ENCODE assay signal across 11 mouse cellular contexts in the genomic region with DNA sequence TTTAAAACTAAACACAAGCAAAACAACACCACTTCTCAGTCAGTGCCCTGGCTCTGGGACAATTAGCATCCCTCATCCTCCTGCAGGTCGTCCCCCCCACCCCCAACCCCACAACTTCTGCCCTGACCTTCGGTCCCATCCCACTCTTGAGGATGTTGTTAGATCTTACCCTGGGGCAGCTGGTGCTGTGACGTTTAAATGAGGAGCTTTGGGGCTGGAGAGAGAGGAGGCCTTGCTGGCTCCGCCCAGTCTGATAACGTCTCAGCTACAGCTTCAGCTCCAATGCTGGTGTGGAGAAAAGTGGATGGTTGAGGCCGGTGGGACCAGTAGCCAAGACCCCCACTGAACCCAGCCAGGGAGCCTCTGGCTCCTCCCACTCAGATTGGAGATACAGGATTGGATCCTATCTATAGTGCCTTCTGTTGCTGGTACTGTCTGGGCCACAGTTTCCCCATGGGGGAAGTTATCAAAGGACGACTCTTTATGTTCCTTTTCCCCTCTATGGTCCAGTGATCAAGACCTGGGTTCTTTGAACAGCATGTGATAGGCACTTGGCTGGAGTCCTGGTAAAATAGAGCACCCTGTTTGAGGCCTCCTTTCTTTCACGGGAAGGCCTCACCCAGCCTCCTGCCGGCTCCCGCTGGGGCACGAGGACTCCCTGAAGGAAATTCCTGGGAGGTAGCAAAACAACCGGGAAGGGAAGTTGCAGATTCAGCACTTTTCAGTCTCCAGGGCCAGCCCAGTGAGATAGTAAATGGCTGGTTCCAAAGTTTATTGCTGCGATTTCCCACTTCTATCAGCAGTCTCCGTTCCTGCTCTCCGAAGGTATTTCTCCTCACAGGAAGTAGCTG. TPM values are rescaled to one million over a fixed set of nuclear protein-coding genes. Genes with fewer than 3 reads are reported as not detected.
DNase-seq lines count a peak whose midpoint lies in the region; ATAC-seq lines count a peak whose summit lies in the region.
"Had no signal": no experiment of that assay in that cellular context is flagged by ENCODE, and none has a peak within 500 bp of the region (broad histone marks: within the 10 kb centered on the region; RNA-seq: fewer than 3 reads in every experiment).

A gene (plus strand): TSS at position 801 of the 851 bp plus-strand sequence.

- intact Hi-C loops in heart, postnatal 36 days (cut with DNase I): no loop called here
- intact Hi-C loops in left cerebral cortex, postnatal 25 days (cut with DNase I): no loop called here

- 24% methylated on average over 15 of the region's 15 CpGs for WGBS in heart, embryonic 15.5 days
- WGBS in intestine, embryonic 16.5 days: 17% methylated on average over 15 of the region's 15 CpGs
- WGBS in liver, embryonic 12.5 days (ENCODE audit: insufficient replicate concordance): 19% methylated on average over 15 of the region's 15 CpGs

- peaks cover 11% of the 10 kb centered on the region for H3K4me1 ChIP-seq in heart, embryonic 15.5 days (replicated peaks)
- peaks cover 14% of the 10 kb centered on the region for H3K4me1 ChIP-seq in intestine, embryonic 16.5 days (ENCODE audit: control insufficient read depth, insufficient read depth, low read length)
- H3K4me1 ChIP-seq in liver, embryonic 12.5 days: peaks cover 11% of the 10 kb centered on the region

- H3K36me3 ChIP-seq in heart, embryonic 15.5 days: no peaks in the 10 kb centered on the region
- H3K36me3 ChIP-seq in intestine, embryonic 16.5 days (ENCODE audit: control insufficient read depth, insufficient read depth, low read length): no peaks in the 10 kb centered on the region
- no peaks in the 10 kb centered on the region for H3K36me3 ChIP-seq in liver, embryonic 12.5 days

- H3K9ac ChIP-seq in heart, embryonic 15.5 days: no peak within 1 kb of the TSS
- peak within 1 kb of the TSS; percentile 54 for H3K9ac ChIP-seq in intestine, embryonic 16.5 days (ENCODE audit: low read depth, low read length)
- no peak within 1 kb of the TSS for H3K9ac ChIP-seq in liver, embryonic 12.5 days

- no peak within 1 kb of the TSS for H3K4me3 ChIP-seq in heart, embryonic 15.5 days
- H3K4me3 ChIP-seq in intestine, embryonic 16.5 days (ENCODE audit: low read length): peak within 1 kb of the TSS; percentile 37
- H3K4me3 ChIP-seq in liver, embryonic 12.5 days: no peak within 1 kb of the TSS

- DNase-seq in heart, postnatal 36 days: no peak
- DNase-seq in ES-CJ7 (ENCODE audit: low read depth, low spot score) (peak; percentile 77), adipocyte (ENCODE audit: low spot score) (no peak)
- no peak for DNase-seq in left cerebral cortex, postnatal 25 days (ENCODE audit: low spot score in 2 of 2)
- DNase-seq: lung, postnatal 36 days; thymus, postnatal 36 days had no signal

- H3K9me3 ChIP-seq in heart, embryonic 15.5 days (replicated peaks): no peaks in the 10 kb centered on the region
- H3K9me3 ChIP-seq in intestine, embryonic 16.5 days (ENCODE audit: control insufficient read depth, low read length): no peaks in the 10 kb centered on the region
- H3K9me3 ChIP-seq in liver, embryonic 12.5 days (replicated peaks): no peaks in the 10 kb centered on the region

- ATAC-seq in heart, embryonic 15.5 days (replicated peaks; ENCODE audit: insufficient number of reproducible peaks, insufficient read depth, low FRiP score, low read depth): 0 out of 2 replicates have a peak, but pooled peaks have one; percentile 30
- ATAC-seq in intestine, embryonic 16.5 days: peak; percentile 89
- no peak for ATAC-seq in liver, embryonic 12.5 days
- ATAC-seq in megakaryocyte-erythroid progenitor cell, adult 5-6 weeks (replicated peaks; ENCODE audit: low FRiP score, low TSS enrichment, poor library complexity, severe bottlenecking): no peak

- H3K27me3 ChIP-seq in heart, embryonic 15.5 days: no peaks in the 10 kb centered on the region
- H3K27me3 ChIP-seq in intestine, embryonic 16.5 days (replicated peaks; ENCODE audit: control insufficient read depth, insufficient read depth, low read length): no peaks in the 10 kb centered on the region
- no peaks in the 10 kb centered on the region for H3K27me3 ChIP-seq in liver, embryonic 12.5 days (replicated peaks)

- H3K27ac ChIP-seq in heart, embryonic 15.5 days: no peak within 1 kb of the TSS; the same call in 1 of the 2 replicates
- H3K27ac ChIP-seq in intestine, embryonic 16.5 days (ENCODE audit: low read length): peak within 1 kb of the TSS; percentile 91
- H3K27ac ChIP-seq in liver, embryonic 12.5 days: no peak within 1 kb of the TSS

- no peak within 1 kb of the TSS for H3K4me2 ChIP-seq in heart, embryonic 15.5 days
- peak within 1 kb of the TSS; percentile 50 for H3K4me2 ChIP-seq in intestine, embryonic 16.5 days (ENCODE audit: low read depth, low read length)
- H3K4me2 ChIP-seq in liver, embryonic 12.5 days: peak within 1 kb of the TSS; percentile 12

RNA-seq across cellular contexts. Expression of the gene that starts here (rescaled TPM):
- 0.27 and 0.42 TPM in 2 replicates for polyA plus RNA-seq in heart, embryonic 15.5 days (2015; fragmentation: Nextera tagmentation; extraction: Ambion mirVana)
- not detected for total RNA-seq in heart, postnatal 36 days (2021)
- 126 and 165 TPM in 2 replicates for polyA plus RNA-seq in intestine, embryonic 16.5 days (2015; fragmentation: Nextera tagmentation; extraction: Ambion mirVana)
- 2.2 and 3.2 TPM in 2 replicates for polyA plus RNA-seq in liver, embryonic 12.5 days (2016; fragmentation: Nextera tagmentation; extraction: Ambion mirVana)
- not detected in 2 replicates for total RNA-seq in megakaryocyte-erythroid progenitor cell, adult 5-6 weeks (2014; fragmentation: Nextera tagmentation)
- total RNA-seq in megakaryocyte-erythroid progenitor cell, adult 5-6 weeks (2017): not detected in 2 replicates
- not detected for total RNA-seq in left cerebral cortex, postnatal 25 days (2021)
- total RNA-seq: neutrophil, adult 5-6 weeks had no signal

Comparison
In these comparisons a context has a peak if more than half of its experiments do, and no peak if none do; other contexts are left out.
1. RNA of the gene that starts here (polyA plus RNA-seq): 126 to 165 TPM in intestine, embryonic 16.5 days; 2.2 to 3.2 TPM in liver, embryonic 12.5 days and 0.27 to 0.42 TPM in heart, embryonic 15.5 days; every median in the first group is over 10 times any median in the second.
2. Peak in ATAC-seq in heart, embryonic 15.5 days; RNA of the gene not detected or under 1 TPM.